ENCODE assay signal across 18 mouse cellular contexts in genomic region chr13:5675668-5676067, GRCm38 (mm10).
DNase-seq lines count a peak whose midpoint lies in the region; ATAC-seq and TF ChIP-seq lines count a peak whose summit lies in the region.
"Had no signal": no experiment of that assay in that cellular context is flagged by ENCODE, and none has a peak within 500 bp of the region (broad histone marks: within the 10 kb centered on the region; RNA-seq: fewer than 3 reads in every experiment).

No protein-coding gene starts in this region.

- no peaks in the 10 kb centered on the region for H3K27me3 ChIP-seq in neural tube, embryonic 12.5 days (replicated peaks)
- H3K27me3 ChIP-seq in forebrain, postnatal 0 days (ENCODE audit: insufficient read depth, low read length), result no peaks in the 10 kb centered on the region
- H3K27me3 ChIP-seq in midbrain, embryonic 13.5 days, result no peaks in the 10 kb centered on the region
- H3K27me3 ChIP-seq: kidney, embryonic 15.5 days had no signal

- ATAC-seq in neural tube, embryonic 12.5 days (ENCODE audit: low FRiP score, low read depth), result 0 out of 2 replicates have a peak, but pooled peaks have one; percentile 41
- peak; percentile 69 for ATAC-seq in forebrain, postnatal 0 days
- ATAC-seq in midbrain, embryonic 13.5 days, result peak; percentile 90
- no peak for ATAC-seq in megakaryocyte progenitor cell, adult 5-6 weeks (replicated peaks; ENCODE audit: poor library complexity)

- no peaks in the 10 kb centered on the region for H3K9me3 ChIP-seq in neural tube, embryonic 12.5 days
- no peaks in the 10 kb centered on the region for H3K9me3 ChIP-seq in forebrain, postnatal 0 days (ENCODE audit: low read length)
- no peaks in the 10 kb centered on the region for H3K9me3 ChIP-seq in midbrain, embryonic 13.5 days
- H3K9me3 ChIP-seq: embryonic facial prominence, embryonic 10.5 days; G1E; kidney, embryonic 15.5 days had no signal

- no peak overlapping the region for H3K4me3 ChIP-seq in neural tube, embryonic 12.5 days
- H3K4me3 ChIP-seq in forebrain, postnatal 0 days (ENCODE audit: low read depth, low read length), result no peak overlapping the region
- H3K4me3 ChIP-seq in midbrain, embryonic 13.5 days (replicated peaks), result no peak overlapping the region
- H3K4me3 ChIP-seq: embryonic facial prominence, embryonic 10.5 days; erythroblast, embryonic 14.5 days; kidney, embryonic 15.5 days; layer of hippocampus, adult 2 months; left cerebral cortex, adult 2 months had no signal

- no peak for TF ChIP-seq CTCF in forebrain, postnatal 0 days (IDR thresholded peaks at IDR 0.05; ENCODE audit: low read depth)

- no peaks in the 10 kb centered on the region for H3K4me1 ChIP-seq in neural tube, embryonic 12.5 days
- H3K4me1 ChIP-seq in forebrain, postnatal 0 days (ENCODE audit: insufficient read depth), result no peaks in the 10 kb centered on the region
- H3K4me1 ChIP-seq in midbrain, embryonic 13.5 days (replicated peaks), result 0 out of 2 replicates have a peak, but pooled peaks cover 2% of the 10 kb centered on the region
- H3K4me1 ChIP-seq: embryonic facial prominence, embryonic 10.5 days; kidney, embryonic 15.5 days had no signal

- no peaks in the 10 kb centered on the region for H3K36me3 ChIP-seq in neural tube, embryonic 12.5 days
- no peaks in the 10 kb centered on the region for H3K36me3 ChIP-seq in forebrain, postnatal 0 days (ENCODE audit: insufficient read depth)
- no peaks in the 10 kb centered on the region for H3K36me3 ChIP-seq in midbrain, embryonic 13.5 days
- H3K36me3 ChIP-seq: embryonic facial prominence, embryonic 10.5 days; G1E; kidney, embryonic 15.5 days had no signal

- H3K4me2 ChIP-seq in neural tube, embryonic 12.5 days (replicated peaks), result no peak overlapping the region
- no peak overlapping the region for H3K4me2 ChIP-seq in forebrain, postnatal 0 days (ENCODE audit: low read depth)
- H3K4me2 ChIP-seq in midbrain, embryonic 13.5 days (replicated peaks), result no peak overlapping the region
- H3K4me2 ChIP-seq: kidney, embryonic 15.5 days had no signal

- 26% methylated on average over 1 of the region's 1 CpGs for WGBS in neural tube, embryonic 12.5 days
- WGBS in forebrain, postnatal 0 days, result 14% methylated on average over 1 of the region's 1 CpGs
- WGBS in midbrain, embryonic 13.5 days, result 8% methylated on average over 1 of the region's 1 CpGs

- no peak overlapping the region for H3K27ac ChIP-seq in neural tube, embryonic 12.5 days
- no peak overlapping the region for H3K27ac ChIP-seq in forebrain, postnatal 0 days (ENCODE audit: low read depth, low read length)
- peak overlapping the region; percentile 22; the same call in 1 of the 2 replicates for H3K27ac ChIP-seq in midbrain, embryonic 13.5 days
- H3K27ac ChIP-seq: embryonic facial prominence, embryonic 10.5 days; kidney, embryonic 15.5 days; layer of hippocampus, adult 2 months; left cerebral cortex, adult 2 months; liver, embryonic 14.5 days had no signal

- no peak overlapping the region for H3K9ac ChIP-seq in neural tube, embryonic 12.5 days
- no peak overlapping the region for H3K9ac ChIP-seq in forebrain, postnatal 0 days
- H3K9ac ChIP-seq in midbrain, embryonic 13.5 days (replicated peaks), result no peak overlapping the region
- H3K9ac ChIP-seq: kidney, embryonic 15.5 days; liver, embryonic 14.5 days had no signal

- DNase-seq in neural tube, embryonic 10.5 days (ENCODE audit: extremely low spot score, low spot score), result no peak
- DNase-seq in forebrain, postnatal 0 days, result peak; percentile 8
- DNase-seq in urinary bladder, postnatal 14 days (ENCODE audit: low spot score), result no peak
- no peak for DNase-seq in B cell, adult 2 months
- DNase-seq: adrenal gland, postnatal 10 days; cerebellum, adult 8-10 months; lung, postnatal 10 days; retina, postnatal 1 day had no signal
